Mouse (Mus musculus) urinary bladder, postnatal 25 days (tissue): ENCODE measurements at regions not wholly inside any gene's neighbourhood (a gene's known extent, or its start where the extent isn't known, plus 50 kb on each side); places are given as distances from the start of the nearest gene placed in this dataset.

Experiments used
- DNase-seq: peaks from one replicate; pipeline ENCODE4 v3.0.0; 2022; ENCODE audit warnings: low spot score

DNA sequence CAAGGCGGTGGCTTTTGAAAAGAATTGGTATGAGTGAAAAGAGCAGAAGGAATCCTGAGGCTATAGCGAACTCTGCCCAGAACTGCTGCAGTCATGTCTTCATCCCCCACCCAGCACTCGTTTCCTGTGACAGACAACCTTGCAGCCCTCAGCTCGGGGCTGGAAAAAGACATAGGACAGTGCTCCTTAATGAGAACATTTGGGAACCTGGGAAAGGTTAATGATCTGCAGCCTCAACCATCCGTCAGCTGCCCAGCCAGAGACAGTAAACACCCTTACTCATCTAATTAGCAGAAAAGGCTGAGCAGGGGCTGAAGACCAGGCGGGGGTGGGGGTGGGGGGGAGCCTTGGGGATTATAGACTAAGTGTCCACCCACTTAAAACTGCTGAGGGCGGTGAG is 76.3 kb upstream of the Arhgap36 start:
- DNase-seq = no peak

GRCm38 (mm10) chrX:49377067-49377466 is 86.7 kb upstream of the Arhgap36 start:
- DNase-seq = peak; percentile 8

DNA sequence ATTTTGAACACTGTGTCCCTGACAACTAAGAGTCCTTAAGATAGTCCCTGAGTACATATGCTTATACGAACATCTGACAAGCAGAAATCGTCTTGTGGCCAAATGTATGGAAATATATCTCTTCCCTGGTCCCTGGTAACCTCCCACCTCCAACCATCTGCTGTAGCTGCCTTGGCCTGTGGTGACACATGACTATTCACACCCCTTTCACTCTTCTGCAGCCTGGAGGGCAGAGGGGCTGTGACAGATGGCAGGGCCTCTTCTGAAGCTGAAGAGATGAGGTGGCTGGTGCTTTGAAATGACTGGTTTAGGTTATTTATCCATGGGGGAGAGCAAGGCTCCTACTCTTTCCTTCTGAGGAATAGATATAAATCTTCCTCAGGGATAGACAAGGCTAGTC is 82.3 kb upstream of the Enox2 start:
- DNase-seq = no peak

DNA sequence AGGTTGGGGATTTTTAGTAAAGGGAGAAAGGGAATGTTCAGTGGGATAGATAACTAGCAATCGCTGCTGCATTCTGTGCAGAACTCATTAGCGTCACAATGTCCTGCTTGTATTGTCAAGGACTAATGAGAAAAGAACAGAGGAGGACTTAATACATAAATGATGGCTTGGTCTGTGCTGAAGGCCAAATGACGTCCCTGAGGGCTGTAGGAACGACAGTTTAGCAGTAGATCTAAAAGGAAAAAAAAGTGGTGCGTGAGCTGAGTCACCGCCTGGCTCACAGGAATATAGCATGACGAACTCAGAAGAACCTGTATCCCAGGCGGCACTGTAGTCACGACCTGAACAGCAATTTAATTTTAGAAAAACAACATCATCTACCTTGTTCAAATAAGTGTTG is 81.3 kb upstream of the Enox2 start:
- DNase-seq = no peak

- DNase-seq = no peak
Measured at GRCm38 (mm10) chrX:49346451-49346850, 58.4 kb upstream of the Enox2 start.
